Mouse (Mus musculus): ENCODE data around the gene Pid1.

Gene Pid1

GRCm38 (mm10) chr1:84077023-84077422 lies 287.0 kb downstream of the Pid1 start:
- DNase-seq (ENCODE audit: low spot score in 2 of 2): no peak

DNA sequence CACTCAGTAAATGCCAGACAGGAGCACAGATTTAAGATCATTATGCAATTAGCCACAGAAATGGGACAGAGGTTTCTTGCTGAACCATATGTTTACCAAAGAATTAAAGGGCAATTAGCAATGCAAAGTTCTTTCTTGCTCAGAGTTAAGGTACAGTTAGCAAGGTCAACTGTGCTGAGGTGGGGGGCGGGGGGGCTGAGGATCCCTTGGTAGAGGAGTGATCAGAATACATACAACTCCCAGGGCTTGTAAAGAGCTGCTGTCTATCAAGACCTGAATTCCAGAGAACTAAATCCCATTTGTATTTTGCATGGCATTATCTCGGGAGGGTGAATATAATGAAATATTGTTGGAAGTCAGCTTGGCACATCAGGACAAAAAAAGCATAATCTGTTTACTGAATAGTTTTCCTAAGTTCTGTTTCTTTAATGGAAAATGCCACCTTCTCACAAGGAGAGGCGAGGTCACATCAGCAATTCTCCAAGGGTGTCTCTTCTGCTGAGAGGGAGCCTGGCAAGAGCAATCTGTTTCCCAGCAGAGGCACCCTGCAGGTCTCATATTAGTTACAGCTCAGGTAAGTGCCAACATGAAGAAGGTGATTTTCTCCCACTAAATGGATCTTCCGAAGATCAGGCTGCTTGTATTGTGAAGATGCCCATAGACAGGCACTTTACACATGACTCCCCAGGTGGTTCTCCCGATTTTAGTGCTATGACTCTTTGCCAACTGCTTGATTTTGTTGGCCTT lies 306.9 kb downstream of the Pid1 start:
- no peak for DNase-seq (ENCODE audit: low spot score in 2 of 2)

- DNase-seq (ENCODE audit: low spot score in 2 of 2): no peak
Observed at GRCm38 (mm10) chr1:84056306-84056705, 307.7 kb downstream of the Pid1 start.

DNA sequence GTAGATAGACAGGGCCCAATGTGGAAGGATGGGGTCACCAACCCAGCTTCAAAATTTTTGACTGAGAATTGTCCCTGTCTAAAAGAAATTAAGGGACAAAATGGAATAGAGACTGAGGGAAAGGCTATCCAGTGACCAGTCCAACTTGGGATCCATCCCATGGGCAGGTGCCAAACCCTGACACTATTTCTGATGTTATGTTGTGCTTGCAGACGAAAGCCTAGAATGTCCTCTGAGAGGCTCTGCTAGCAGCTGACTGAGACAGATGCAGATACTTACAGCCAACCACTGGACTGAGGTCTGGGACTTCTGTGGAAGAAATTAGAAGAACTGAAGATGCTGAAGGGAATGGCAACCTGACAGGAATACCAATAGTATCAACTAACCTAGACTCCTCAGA lies 338.2 kb downstream of the Pid1 start:
- no peak for DNase-seq (ENCODE audit: low spot score in 2 of 2)

DNA sequence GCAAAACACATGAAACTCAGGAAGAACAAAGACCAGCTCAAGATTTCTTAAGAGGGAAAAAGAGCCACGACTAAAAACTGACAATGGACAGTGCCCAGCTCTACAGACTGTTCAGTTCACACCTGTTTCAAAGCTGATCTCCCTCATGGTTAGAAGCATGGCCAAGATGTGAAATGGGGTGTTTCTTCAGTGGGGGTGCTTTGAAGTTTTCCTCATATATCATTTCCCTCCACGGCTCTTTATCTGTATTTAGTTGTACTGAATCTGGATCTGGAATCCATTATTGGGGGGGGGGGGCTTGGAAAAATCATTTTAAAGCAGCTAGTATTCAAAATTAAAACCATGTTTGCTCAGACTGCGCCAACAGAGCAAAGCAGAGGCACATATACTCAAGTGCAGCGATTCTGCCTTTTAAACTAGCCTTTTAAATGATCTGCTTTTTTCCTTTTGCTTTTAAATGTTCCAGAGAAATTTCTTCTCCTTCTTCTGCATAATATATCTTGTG lies 351.1 kb downstream of the Pid1 start:
- no peak for DNase-seq (ENCODE audit: low spot score in 2 of 2)

- no peak for DNase-seq (ENCODE audit: low spot score in 2 of 2)
Observed at GRCm38 (mm10) chr1:84002630-84003029, 361.4 kb downstream of the Pid1 start.
